Mouse (Mus musculus): Measurements from ENCODE around the gene Ebf1. TPM values are rescaled to one million over a fixed set of nuclear protein-coding genes. Genes with fewer than 3 reads are reported as not detected.
A peak's percentile ranks its signal among the peaks of the same experiment; 100 is the strongest.

Gene Ebf1
- polyA plus RNA-seq, 1 experiment, result 188 TPM

- Histone ChIP-seq H3K4me1 (ENCODE audit: control insufficient read depth, insufficient read depth, low read length) (no peaks in the 10 kb centered on the region), H3K27ac (ENCODE audit: control insufficient read depth, insufficient read depth, low read depth, low read length, poor library complexity) (no peak overlapping the region), H3K4me3 (replicated peaks; ENCODE audit: control insufficient read depth, low read depth, low read length) (no peak overlapping the region)
- no peak for TF ChIP-seq POLR2A (IDR thresholded peaks at IDR 0.05; ENCODE audit: borderline replicate concordance, control insufficient read depth, low read depth, low read length)
- TF ChIP-seq CTCF (IDR thresholded peaks at IDR 0.05; ENCODE audit: control insufficient read depth, insufficient read depth, low read length), result peak; percentile 51
- 24% methylated on average over 3 of the region's 3 CpGs for WGBS
These were observed 30.9 kb upstream of the Ebf1 start for GRCm38 (mm10) chr11:44586047-44586696.

GRCm38 (mm10) chr11:44593016-44593415 lies 24.1 kb upstream of the Ebf1 start:
- H3K4me1 ChIP-seq (ENCODE audit: control insufficient read depth, insufficient read depth, low read length), result no peaks in the 10 kb centered on the region
- TF ChIP-seq CTCF (IDR thresholded peaks at IDR 0.05; ENCODE audit: control insufficient read depth, insufficient read depth, low read length) (no peak), POLR2A (IDR thresholded peaks at IDR 0.05; ENCODE audit: borderline replicate concordance, control insufficient read depth, low read depth, low read length) (no peak)
- H3K4me3 ChIP-seq (replicated peaks; ENCODE audit: control insufficient read depth, low read depth, low read length), result no peak overlapping the region
- H3K27ac ChIP-seq (ENCODE audit: control insufficient read depth, insufficient read depth, low read depth, low read length, poor library complexity), result no peak overlapping the region
- 89% methylated on average over 6 of the region's 6 CpGs for WGBS

- H3K4me3 ChIP-seq (replicated peaks; ENCODE audit: control insufficient read depth, low read depth, low read length), result no peak overlapping the region
- TF ChIP-seq CTCF (IDR thresholded peaks at IDR 0.05; ENCODE audit: control insufficient read depth, insufficient read depth, low read length), result no peak
- no peak for TF ChIP-seq POLR2A (IDR thresholded peaks at IDR 0.05; ENCODE audit: borderline replicate concordance, control insufficient read depth, low read depth, low read length)
- no peaks in the 10 kb centered on the region for H3K4me1 ChIP-seq (ENCODE audit: control insufficient read depth, insufficient read depth, low read length)
- 76% methylated on average over 3 of the region's 3 CpGs for WGBS
- no peak overlapping the region for H3K27ac ChIP-seq (ENCODE audit: control insufficient read depth, insufficient read depth, low read depth, low read length, poor library complexity)
These were observed 22.3 kb upstream of the Ebf1 start for GRCm38 (mm10) chr11:44594768-44595167.

GRCm38 (mm10) chr11:44606881-44607280 lies 10.2 kb upstream of the Ebf1 start:
- WGBS, result 70% methylated on average over 8 of the region's 8 CpGs
- TF ChIP-seq POLR2A (IDR thresholded peaks at IDR 0.05; ENCODE audit: borderline replicate concordance, control insufficient read depth, low read depth, low read length), result no peak
- TF ChIP-seq CTCF (IDR thresholded peaks at IDR 0.05; ENCODE audit: control insufficient read depth, insufficient read depth, low read length), result no peak

GRCm38 (mm10) chr11:44608646-44609045 lies 8.5 kb upstream of the Ebf1 start:
- Histone ChIP-seq H3K4me3 (replicated peaks; ENCODE audit: control insufficient read depth, low read depth, low read length) (no peak overlapping the region), H3K4me1 (ENCODE audit: control insufficient read depth, insufficient read depth, low read length) (peaks cover 1% of the 10 kb centered on the region), H3K27ac (ENCODE audit: control insufficient read depth, insufficient read depth, low read depth, low read length, poor library complexity) (no peak overlapping the region)
- WGBS, result 65% methylated on average over 11 of the region's 11 CpGs
- TF ChIP-seq POLR2A (IDR thresholded peaks at IDR 0.05; ENCODE audit: borderline replicate concordance, control insufficient read depth, low read depth, low read length), result no peak
- no peak for TF ChIP-seq CTCF (IDR thresholded peaks at IDR 0.05; ENCODE audit: control insufficient read depth, insufficient read depth, low read length)

More at GRCm38 (mm10) chr11:44606881-44607280, 10.2 kb upstream of the Ebf1 start:
- Histone ChIP-seq H3K4me3 (replicated peaks; ENCODE audit: control insufficient read depth, low read depth, low read length) (no peak overlapping the region), H3K27ac (ENCODE audit: control insufficient read depth, insufficient read depth, low read depth, low read length, poor library complexity) (no peak overlapping the region), H3K4me1 (ENCODE audit: control insufficient read depth, insufficient read depth, low read length) (no peaks in the 10 kb centered on the region; the same call in 1 of the 2 replicates)

GRCm38 (mm10) chr11:44610971-44611781 lies 5.9 kb upstream of the Ebf1 start:
- TF ChIP-seq POLR2A (IDR thresholded peaks at IDR 0.05; ENCODE audit: borderline replicate concordance, control insufficient read depth, low read depth, low read length) (no peak), CTCF (IDR thresholded peaks at IDR 0.05; ENCODE audit: control insufficient read depth, insufficient read depth, low read length) (peak; percentile 89)
- Histone ChIP-seq H3K4me3 (replicated peaks; ENCODE audit: control insufficient read depth, low read depth, low read length) (peak overlapping the region; percentile 35), H3K4me1 (ENCODE audit: control insufficient read depth, insufficient read depth, low read length) (peaks cover 1% of the 10 kb centered on the region), H3K27ac (ENCODE audit: control insufficient read depth, insufficient read depth, low read depth, low read length, poor library complexity) (peak overlapping the region; percentile 28)
- 2% methylated on average over 45 of the region's 45 CpGs for WGBS

GRCm38 (mm10) chr11:44612156-44612555 lies 5.0 kb upstream of the Ebf1 start:
- no peak for TF ChIP-seq CTCF (IDR thresholded peaks at IDR 0.05; ENCODE audit: control insufficient read depth, insufficient read depth, low read length)
- no peak for TF ChIP-seq POLR2A (IDR thresholded peaks at IDR 0.05; ENCODE audit: borderline replicate concordance, control insufficient read depth, low read depth, low read length)
- 9% methylated on average over 10 of the region's 10 CpGs for WGBS
- peak overlapping the region; percentile 52 for H3K27ac ChIP-seq (ENCODE audit: control insufficient read depth, insufficient read depth, low read depth, low read length, poor library complexity)
- H3K4me3 ChIP-seq (replicated peaks; ENCODE audit: control insufficient read depth, low read depth, low read length), result peak overlapping the region; percentile 54
- H3K4me1 ChIP-seq (ENCODE audit: control insufficient read depth, insufficient read depth, low read length), result peaks cover 1% of the 10 kb centered on the region

- Histone ChIP-seq H3K4me3 (replicated peaks; ENCODE audit: control insufficient read depth, low read depth, low read length) (peak overlapping the region; percentile 54), H3K4me1 (ENCODE audit: control insufficient read depth, insufficient read depth, low read length) (peaks cover 1% of the 10 kb centered on the region), H3K27ac (ENCODE audit: control insufficient read depth, insufficient read depth, low read depth, low read length, poor library complexity) (peak overlapping the region; percentile 52)
- 3% methylated on average over 38 of the region's 38 CpGs for WGBS
- TF ChIP-seq CTCF (IDR thresholded peaks at IDR 0.05; ENCODE audit: control insufficient read depth, insufficient read depth, low read length), result no peak
- no peak; the same call in 1 of the 2 replicates for TF ChIP-seq POLR2A (IDR thresholded peaks at IDR 0.05; ENCODE audit: borderline replicate concordance, control insufficient read depth, low read depth, low read length)
These were observed 4.3 kb upstream of the Ebf1 start for GRCm38 (mm10) chr11:44612681-44613410.

Data from bone marrow, adult 2 months (tissue).